Mouse (Mus musculus): ENCODE results near the gene Calm4.
A peak's percentile ranks its signal among the peaks of the same experiment; 100 is the strongest.

The Calm4 gene

GRCm38 (mm10) chr13:3862325-3862724 lies 24.8 kb downstream of the Calm4 start:
- no peak for DNase-seq

GRCm38 (mm10) chr13:3862922-3863580 lies 25.5 kb downstream of the Calm4 start:
- DNase-seq = no peak

- DNase-seq = peak; percentile 63 to 64
These were observed 28.2 kb downstream of the Calm4 start for GRCm38 (mm10) chr13:3865648-3866354.

GRCm38 (mm10) chr13:3866355-3867052 lies 28.9 kb downstream of the Calm4 start:
- no peak for DNase-seq

GRCm38 (mm10) chr13:3867158-3867557 lies 29.6 kb downstream of the Calm4 start:
- no peak for DNase-seq

GRCm38 (mm10) chr13:3869901-3870300 lies 32.3 kb downstream of the Calm4 start:
- no peak for DNase-seq

- no peak for DNase-seq
These were observed 35.3 kb downstream of the Calm4 start for GRCm38 (mm10) chr13:3872832-3873231.

- DNase-seq = no peak
These were observed 38.9 kb downstream of the Calm4 start for GRCm38 (mm10) chr13:3876448-3876847.

GRCm38 (mm10) chr13:3877185-3877584 lies 39.6 kb downstream of the Calm4 start:
- no peak for DNase-seq

- DNase-seq = no peak
These were observed 40.2 kb downstream of the Calm4 start for GRCm38 (mm10) chr13:3877679-3878220.

GRCm38 (mm10) chr13:3886663-3887062 lies 49.1 kb downstream of the Calm4 start:
- DNase-seq = no peak

Data from lung, adult 18-20 months (tissue).